Mouse (Mus musculus): ENCODE results near the gene Sgk1.
A peak's percentile ranks its signal among the peaks of the same experiment; 100 is the strongest.

Gene Sgk1

DNA sequence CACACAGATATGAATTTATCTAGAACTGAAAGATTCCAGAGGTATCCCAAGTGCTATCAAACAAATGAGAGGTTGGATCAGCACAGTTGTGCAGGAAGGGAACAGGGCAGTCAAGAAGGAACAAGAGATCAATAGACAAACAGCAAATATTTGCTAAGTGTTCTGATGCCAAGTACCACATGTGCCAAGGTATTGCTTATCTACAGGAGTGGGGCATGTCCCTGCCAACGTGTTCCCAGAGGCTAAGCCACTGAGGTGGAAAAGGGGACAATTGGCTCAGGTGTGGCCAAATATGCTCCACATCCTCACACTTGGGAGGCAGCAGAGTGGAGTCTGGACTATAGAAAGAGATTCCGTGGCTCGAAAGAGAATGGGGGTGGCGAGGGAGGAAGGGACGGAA lies 119.6 kb downstream of the Sgk1 start:
- DNase-seq (ENCODE audit: low spot score): no peak

DNA sequence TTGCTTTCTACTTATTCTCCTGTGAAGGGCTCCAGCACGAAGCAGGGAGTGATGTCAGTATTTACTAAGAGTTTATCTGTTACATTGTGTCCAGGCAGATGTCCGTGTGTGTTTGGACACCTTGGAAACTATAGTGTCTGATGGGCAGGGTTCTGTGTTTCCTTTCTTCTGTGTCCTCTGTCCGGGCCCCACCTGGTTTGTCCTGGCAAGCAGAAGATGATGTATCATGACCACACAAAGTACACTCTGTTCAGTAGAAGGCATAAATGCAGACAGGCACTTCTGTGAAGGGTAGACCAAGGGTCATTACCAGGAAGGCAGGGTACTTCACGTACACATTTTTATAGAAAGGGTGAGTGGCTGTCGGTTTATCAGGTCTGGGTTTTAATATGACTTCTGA lies 122.8 kb downstream of the Sgk1 start:
- no peak for DNase-seq (ENCODE audit: low spot score)

DNA sequence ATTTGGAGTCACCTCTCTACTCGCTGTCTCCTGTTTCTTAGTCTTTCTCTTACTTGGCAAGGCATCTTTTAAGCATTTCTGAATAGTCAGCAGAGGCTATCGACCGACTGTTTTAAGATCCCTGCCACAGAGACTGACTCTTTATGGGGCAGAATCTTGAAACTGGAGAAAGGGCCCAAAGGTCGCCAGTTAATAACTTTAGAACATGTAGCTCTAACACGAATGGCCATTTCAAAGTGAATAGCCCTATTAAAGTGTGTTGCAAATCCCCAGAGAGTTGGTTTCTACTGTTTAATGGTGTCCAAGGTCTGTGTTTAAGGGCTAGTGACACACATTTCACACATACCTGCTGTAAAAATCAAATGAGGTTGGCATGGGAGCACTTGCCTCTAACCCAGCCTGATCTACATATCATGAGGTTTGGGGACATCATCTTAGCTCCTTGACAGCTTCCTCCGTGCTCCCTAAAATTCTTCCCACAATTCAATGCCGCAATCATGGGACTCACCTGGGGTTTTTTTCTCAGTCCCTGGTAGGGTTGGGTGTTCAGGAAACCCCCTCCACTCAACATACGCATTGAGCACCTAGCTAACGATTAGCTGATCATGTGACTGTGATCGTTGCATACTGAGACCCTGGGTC lies 125.3 kb downstream of the Sgk1 start:
- DNase-seq (ENCODE audit: low spot score): no peak

DNA sequence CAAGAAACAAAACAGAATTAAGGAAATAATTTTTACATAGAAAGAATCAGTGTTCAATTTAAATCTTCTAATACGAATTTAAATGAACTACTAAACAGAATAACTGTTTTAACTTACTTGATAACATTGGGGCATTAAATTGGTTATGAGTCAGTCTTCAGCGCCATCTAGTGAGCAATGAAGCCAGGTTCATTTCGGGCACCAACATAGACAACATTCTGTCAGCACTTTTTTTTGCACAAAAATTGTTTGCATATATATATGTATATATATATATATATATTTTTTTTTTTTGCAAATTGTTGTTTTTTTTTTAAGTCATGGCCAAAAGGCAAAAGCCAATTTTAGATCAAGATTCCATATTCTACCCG lies 125.8 kb downstream of the Sgk1 start:
- peak; percentile 79 for DNase-seq (ENCODE audit: low spot score)

DNA sequence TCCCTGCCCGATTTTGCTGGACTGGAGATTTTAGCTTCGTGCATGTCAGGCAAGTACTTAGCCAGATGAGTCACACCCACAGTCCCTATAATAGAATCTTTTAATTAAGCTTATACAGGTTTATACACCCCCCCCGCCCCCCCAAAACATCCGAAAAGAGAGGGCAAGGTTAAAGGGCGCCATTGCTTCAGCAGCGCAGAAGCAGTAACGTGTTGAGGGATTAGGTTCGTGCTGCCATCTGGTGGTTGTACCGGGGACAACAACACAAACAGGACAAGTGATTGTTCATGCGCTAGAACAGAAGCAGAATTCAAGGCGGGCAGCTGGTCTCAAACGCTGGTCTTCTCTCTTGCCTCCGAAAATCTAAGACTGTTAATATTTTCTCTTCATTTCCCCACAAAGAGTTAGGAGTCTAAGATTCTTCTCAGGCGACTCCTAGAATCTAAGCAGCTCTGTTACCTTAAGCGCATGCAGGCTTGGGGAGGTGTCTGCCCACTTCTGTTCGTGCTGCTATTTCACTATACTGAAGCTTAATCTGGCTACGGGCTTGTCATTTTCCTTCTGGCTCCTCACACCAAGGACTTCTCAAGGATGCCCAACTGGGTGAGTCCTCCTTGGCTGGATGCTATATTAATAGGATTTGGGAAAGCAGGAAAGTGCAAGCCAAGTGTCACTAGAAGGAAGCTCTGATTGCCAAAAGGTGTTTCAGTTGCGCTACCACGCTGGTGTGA lies 128.3 kb downstream of the Sgk1 start:
- peak; percentile 91 for DNase-seq (ENCODE audit: low spot score)

DNA sequence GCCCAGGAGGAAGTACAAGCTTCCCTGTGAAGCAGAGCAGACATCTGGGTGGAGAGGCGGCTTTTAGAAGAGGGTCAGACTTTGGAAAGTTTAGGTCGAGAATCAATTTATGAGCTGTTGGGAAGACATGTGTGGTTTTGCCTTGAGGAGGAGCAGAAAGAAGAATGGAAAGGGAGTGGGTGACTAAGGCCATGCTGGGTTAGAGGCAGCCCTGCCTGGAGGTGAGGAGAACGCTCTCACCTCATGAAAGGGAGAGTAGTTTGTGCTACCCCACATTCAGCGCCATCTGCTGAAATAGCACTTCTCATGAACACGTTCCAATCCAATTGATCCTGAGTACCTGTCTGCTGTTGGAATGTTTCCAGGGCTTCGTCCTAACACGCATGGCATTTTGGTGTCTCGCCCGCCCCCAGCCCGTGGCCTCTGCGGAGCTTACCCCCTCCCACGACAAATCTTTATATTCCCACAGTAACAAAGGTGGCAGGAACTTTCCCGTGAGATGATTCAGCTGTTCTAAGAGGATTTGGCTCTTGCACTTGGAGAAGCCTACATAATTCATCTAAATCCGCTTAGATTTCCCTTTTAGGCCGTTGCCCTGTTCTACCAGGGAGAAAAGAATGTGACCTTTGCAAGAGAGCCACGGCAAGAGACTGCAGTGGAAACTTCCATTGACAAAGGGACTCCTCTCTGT lies 135.6 kb downstream of the Sgk1 start:
- no peak for DNase-seq (ENCODE audit: low spot score)

DNA sequence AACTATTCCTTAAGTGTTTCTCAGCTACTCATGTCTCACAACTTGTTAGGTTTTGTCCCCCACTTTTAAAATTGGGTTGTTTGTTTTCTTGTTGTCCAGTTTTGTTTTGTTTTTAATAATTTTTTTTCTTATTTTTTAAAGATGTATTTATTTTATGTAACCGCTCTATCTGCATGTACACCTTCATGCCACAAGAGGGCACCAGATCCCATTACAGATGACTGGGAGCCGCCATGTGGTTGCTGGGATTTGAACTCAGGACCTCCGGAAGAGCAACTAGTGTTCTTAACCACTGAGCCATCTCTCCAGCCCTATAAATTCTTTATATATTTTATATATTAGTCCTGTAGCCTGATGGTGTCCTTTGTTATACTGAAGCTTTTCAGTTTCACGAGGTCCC lies 136.6 kb downstream of the Sgk1 start:
- no peak for DNase-seq (ENCODE audit: low spot score)

DNA sequence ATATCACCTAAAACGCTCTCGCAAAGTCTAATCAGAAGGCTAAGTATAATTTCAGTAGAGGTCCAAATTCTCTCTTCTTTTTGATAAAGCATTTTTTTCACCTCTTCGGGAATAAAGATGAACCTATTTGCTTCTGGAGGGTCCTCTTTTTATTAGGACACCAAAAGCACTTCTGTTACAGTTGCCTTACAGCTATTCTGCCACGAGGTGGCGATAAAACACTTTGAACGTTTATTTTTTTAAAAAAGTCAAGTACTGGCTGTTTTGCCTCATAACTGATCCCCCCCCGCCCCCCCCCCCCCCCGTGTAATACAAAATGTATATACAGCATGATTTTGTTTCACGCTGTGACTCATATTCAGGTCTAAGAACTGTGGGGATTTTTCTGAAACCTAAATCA lies 152.3 kb downstream of the Sgk1 start:
- DNase-seq (ENCODE audit: low spot score): peak; percentile 21

DNA sequence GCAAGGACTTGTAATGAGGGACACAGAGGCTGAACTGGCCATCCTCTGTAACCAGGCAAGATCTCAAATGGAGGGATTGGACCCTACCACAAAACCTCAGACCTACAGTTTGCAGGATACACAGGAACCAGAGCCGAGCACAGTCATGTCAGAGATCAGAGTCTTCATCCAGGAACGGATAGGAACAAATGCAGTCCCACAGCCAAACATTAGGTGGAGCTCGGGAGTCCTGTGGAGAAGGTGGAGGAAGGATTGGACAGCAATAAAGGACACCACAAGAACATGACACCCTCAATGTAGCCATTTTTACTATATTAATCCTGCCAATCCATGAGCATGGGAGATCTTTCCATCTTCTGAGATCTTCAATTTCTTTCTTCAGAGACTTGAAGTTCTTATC lies 154.3 kb downstream of the Sgk1 start:
- DNase-seq (ENCODE audit: low spot score): peak; percentile 60
